Mouse (Mus musculus): ENCODE measurements around the gene Gm10719.
"Not testable (repeated sequence)": the region's sequence is repeated elsewhere in the genome, so short reads cannot be mapped to it uniquely, and the experiment has no call there.

DNA sequence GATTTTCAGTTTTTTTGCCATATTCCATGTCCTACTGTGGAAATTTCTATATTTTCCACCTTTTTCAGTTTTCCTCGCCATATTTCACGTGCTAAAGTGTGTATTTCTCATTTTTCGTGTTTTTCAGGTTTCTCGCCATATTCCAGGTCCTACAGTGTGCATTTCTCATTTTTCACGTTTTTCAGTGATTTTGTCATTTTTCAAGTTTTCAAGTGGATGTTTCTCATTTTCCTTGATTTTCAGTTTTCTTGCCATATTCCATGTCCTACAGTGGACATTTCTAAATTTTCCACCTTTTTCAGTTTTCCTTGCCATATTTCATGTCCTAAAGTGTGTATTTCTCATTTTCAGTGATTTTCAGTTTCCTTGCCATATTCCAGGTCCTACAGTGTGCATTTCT, 8.9 kb downstream of the Gm10719 start:
- not testable (repeated sequence) for TF ChIP-seq POLR2A (IDR thresholded peaks at IDR 0.05; ENCODE audit: borderline replicate concordance, extremely low read depth, low read depth, low read length); CTCF (IDR thresholded peaks at IDR 0.05; ENCODE audit: insufficient read depth, low read length)

Data from lung, adult 2 months (tissue).